Mouse (Mus musculus): Measurements from ENCODE around the gene Alkbh6. TPM values are rescaled to one million over a fixed set of nuclear protein-coding genes. Genes with fewer than 3 reads are reported as not detected.

Alkbh6 gene
- 72.1 and 73.1 TPM in 2 replicates for polyA plus RNA-seq (2014; fragmentation: Nextera tagmentation; extraction: Ambion mirVana)

DNA sequence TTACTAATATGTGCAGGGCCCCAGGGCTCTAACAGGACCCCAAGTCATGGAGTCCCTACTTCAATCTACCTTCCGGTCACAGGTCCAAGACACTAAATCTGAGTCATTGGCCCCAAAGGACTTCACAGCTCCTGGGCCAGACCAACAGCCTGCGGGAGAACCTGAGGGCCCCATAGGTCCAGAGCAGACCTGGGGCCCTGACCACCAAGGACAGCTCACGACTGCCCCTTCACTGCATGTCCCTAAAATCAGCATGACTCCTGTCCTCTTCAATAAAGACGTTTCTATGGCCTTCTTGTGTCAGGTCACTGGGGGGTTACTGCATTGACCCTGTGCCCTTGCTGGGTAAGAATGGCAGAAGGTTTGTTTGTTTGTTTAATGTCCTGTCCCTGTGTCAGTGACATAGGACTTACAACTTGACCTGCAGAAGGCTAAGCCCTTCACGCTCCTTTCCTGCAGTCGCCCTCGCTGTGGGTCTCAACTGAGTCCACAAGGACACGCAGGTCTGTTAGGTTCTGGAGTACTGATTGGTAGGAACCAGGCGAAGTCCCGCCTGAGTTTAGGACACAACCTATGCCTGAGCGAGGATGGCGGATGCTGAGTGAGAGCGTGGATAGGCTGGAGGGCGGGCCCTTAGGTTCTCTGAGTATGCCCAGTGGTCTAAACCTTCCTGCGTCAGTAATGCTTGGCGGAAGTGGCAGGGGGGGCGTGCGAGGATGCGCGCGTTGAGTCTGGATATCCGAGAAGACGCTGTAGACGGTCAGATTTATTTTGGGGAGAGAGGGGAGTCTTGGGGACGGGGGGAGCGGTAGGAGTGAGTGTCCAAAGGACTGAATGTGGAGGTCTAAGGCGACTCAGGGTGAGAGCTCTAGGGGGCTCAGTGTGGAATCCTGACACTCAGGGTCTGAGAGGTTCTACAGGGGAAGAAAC lies at the start of gene Alkbh6:
Alkbh6 (plus strand) TSS at position 642 of the 930 bp plus-strand sequence.
- DNase-seq (peak; percentile 97), ATAC-seq (ENCODE audit: insufficient read depth) (peak; percentile 100)
- Histone ChIP-seq H3K27ac (ENCODE audit: low read depth) (peak within 1 kb of the TSS; percentile 3), H3K4me1 (ENCODE audit: insufficient read depth) (peaks cover 5% of the 10 kb centered on the region; the same call in 1 of the 2 replicates), H3K4me3 (ENCODE audit: low read depth, low read length) (peak within 1 kb of the TSS; percentile 61), H3K9ac (peak within 1 kb of the TSS; percentile 62), H3K27me3 (ENCODE audit: insufficient read depth, low read length) (no peaks in the 10 kb centered on the region), H3K36me3 (ENCODE audit: insufficient read depth) (peaks cover 35% of the 10 kb centered on the region; the same call in 1 of the 2 replicates), H3K4me2 (peak within 1 kb of the TSS; percentile 71), H3K9me3 (ENCODE audit: low read depth, low read length) (no peaks in the 10 kb centered on the region)
- 4% methylated on average over 27 of the region's 27 CpGs for WGBS
- TF ChIP-seq CTCF (IDR thresholded peaks at IDR 0.05; ENCODE audit: low read depth) = no peak

DNA sequence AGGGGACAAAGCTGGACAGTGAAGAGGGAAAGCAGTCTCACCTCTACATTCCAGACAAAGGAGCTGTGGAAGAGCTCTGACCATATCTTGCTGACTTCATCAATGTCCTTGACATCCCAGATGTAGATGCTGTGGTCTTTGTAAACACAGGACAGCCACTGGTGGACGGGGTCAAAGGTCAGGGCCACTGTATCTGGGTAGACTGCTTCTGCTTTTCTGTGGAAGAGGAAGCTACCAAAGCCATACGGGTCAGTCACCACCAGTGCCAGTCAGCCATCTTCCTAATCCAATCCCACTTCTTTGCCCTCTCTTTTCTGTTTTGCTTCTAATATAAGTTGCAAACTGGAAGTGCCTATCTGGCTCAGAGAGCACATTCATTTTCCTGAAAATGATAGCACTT lies 43.5 kb upstream of the Alkbh6 start:
- Histone ChIP-seq H3K4me1 (ENCODE audit: insufficient read depth) (no peaks in the 10 kb centered on the region), H3K4me2 (no peak overlapping the region), H3K36me3 (ENCODE audit: insufficient read depth) (peaks cover 63% of the 10 kb centered on the region), H3K27me3 (ENCODE audit: insufficient read depth, low read length) (no peaks in the 10 kb centered on the region), H3K4me3 (ENCODE audit: low read depth, low read length) (no peak overlapping the region), H3K9ac (no peak overlapping the region), H3K9me3 (ENCODE audit: low read depth, low read length) (no peaks in the 10 kb centered on the region), H3K27ac (ENCODE audit: low read depth) (no peak overlapping the region)
- no peak for DNase-seq
- ATAC-seq (ENCODE audit: insufficient read depth) = no peak
- TF ChIP-seq CTCF (IDR thresholded peaks at IDR 0.05; ENCODE audit: low read depth) = no peak
- WGBS = 65% methylated on average over 2 of the region's 2 CpGs

- H3K9ac ChIP-seq = no peak overlapping the region
- H3K36me3 ChIP-seq (ENCODE audit: insufficient read depth) = peaks cover 62% of the 10 kb centered on the region
- no peak for TF ChIP-seq CTCF (IDR thresholded peaks at IDR 0.05; ENCODE audit: low read depth)
- H3K4me2 ChIP-seq = no peak overlapping the region
- H3K9me3 ChIP-seq (ENCODE audit: low read depth, low read length) = no peaks in the 10 kb centered on the region
- no peaks in the 10 kb centered on the region for H3K27me3 ChIP-seq (ENCODE audit: insufficient read depth, low read length)
- H3K27ac ChIP-seq (ENCODE audit: low read depth) = no peak overlapping the region
- no peaks in the 10 kb centered on the region for H3K4me1 ChIP-seq (ENCODE audit: insufficient read depth)
- no peak overlapping the region for H3K4me3 ChIP-seq (ENCODE audit: low read depth, low read length)
- no peak for DNase-seq
- WGBS = 95% methylated on average over 5 of the region's 5 CpGs
- no peak for ATAC-seq (ENCODE audit: insufficient read depth)
These were observed 43.0 kb upstream of the Alkbh6 start for GRCm38 (mm10) chr7:30265531-30265930.

- Histone ChIP-seq H3K4me3 (ENCODE audit: low read depth, low read length) (no peak overlapping the region), H3K27me3 (ENCODE audit: insufficient read depth, low read length) (no peaks in the 10 kb centered on the region), H3K4me1 (ENCODE audit: insufficient read depth) (no peaks in the 10 kb centered on the region), H3K4me2 (no peak overlapping the region), H3K36me3 (ENCODE audit: insufficient read depth) (peaks cover 60% of the 10 kb centered on the region), H3K9me3 (ENCODE audit: low read depth, low read length) (no peaks in the 10 kb centered on the region), H3K9ac (no peak overlapping the region), H3K27ac (ENCODE audit: low read depth) (no peak overlapping the region)
- DNase-seq (no peak), ATAC-seq (ENCODE audit: insufficient read depth) (no peak)
- 88% methylated on average over 7 of the region's 7 CpGs for WGBS
- no peak for TF ChIP-seq CTCF (IDR thresholded peaks at IDR 0.05; ENCODE audit: low read depth)
These were observed 42.6 kb upstream of the Alkbh6 start for GRCm38 (mm10) chr7:30265935-30266334.

DNA sequence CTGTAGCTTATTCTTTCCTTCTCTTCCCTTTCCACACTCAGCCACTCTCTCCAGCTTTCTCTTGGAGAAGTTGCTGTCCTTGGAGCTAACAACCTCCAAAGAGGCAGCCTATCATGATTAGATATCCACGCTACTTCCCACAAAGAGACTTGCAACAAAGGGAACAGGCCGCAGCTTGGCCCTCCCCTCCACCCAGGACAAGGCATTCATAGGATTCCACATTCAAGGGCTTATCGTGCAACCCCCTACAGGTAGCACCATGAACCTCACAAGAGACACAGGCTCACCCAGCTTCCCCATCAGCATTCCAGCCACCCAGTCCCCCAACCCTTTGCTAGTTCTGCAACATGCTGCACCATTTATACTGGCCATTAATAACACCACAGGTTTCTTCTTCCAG lies 41.7 kb upstream of the Alkbh6 start:
- Histone ChIP-seq H3K9ac (no peak overlapping the region), H3K4me3 (ENCODE audit: low read depth, low read length) (no peak overlapping the region), H3K27me3 (ENCODE audit: insufficient read depth, low read length) (no peaks in the 10 kb centered on the region), H3K4me2 (no peak overlapping the region), H3K27ac (ENCODE audit: low read depth) (no peak overlapping the region), H3K4me1 (ENCODE audit: insufficient read depth) (no peaks in the 10 kb centered on the region), H3K9me3 (ENCODE audit: low read depth, low read length) (no peaks in the 10 kb centered on the region), H3K36me3 (ENCODE audit: insufficient read depth) (peaks cover 58% of the 10 kb centered on the region)
- DNase-seq (no peak), ATAC-seq (ENCODE audit: insufficient read depth) (no peak)
- no peak for TF ChIP-seq CTCF (IDR thresholded peaks at IDR 0.05; ENCODE audit: low read depth)
- 72% methylated on average over 3 of the region's 3 CpGs for WGBS

DNA sequence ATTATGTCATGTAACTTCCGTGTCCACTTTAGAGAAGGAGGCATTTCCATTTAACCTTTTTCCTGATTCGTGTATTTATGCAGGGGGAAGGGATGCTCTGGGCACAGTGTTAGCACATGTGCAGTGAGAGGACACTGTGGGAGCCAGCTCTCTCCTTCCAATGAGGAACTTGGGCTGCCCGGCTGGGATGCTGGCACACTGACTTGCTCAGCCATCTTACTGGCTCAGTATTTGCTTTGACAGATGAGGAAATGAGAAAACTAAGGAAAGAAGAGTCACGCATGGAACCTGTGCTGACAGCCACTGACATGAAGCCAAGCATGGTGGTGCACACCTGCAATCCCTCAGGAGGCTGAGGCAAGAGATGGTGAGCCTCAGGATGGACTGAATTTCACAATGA lies 38.9 kb upstream of the Alkbh6 start:
- Histone ChIP-seq H3K27me3 (ENCODE audit: insufficient read depth, low read length) (no peaks in the 10 kb centered on the region), H3K27ac (ENCODE audit: low read depth) (no peak overlapping the region), H3K4me3 (ENCODE audit: low read depth, low read length) (no peak overlapping the region), H3K4me2 (no peak overlapping the region), H3K9ac (no peak overlapping the region), H3K9me3 (ENCODE audit: low read depth, low read length) (no peaks in the 10 kb centered on the region), H3K4me1 (ENCODE audit: insufficient read depth) (no peaks in the 10 kb centered on the region), H3K36me3 (ENCODE audit: insufficient read depth) (peaks cover 51% of the 10 kb centered on the region)
- ATAC-seq (ENCODE audit: insufficient read depth) (no peak), DNase-seq (no peak)
- no peak for TF ChIP-seq CTCF (IDR thresholded peaks at IDR 0.05; ENCODE audit: low read depth)
- 78% methylated on average over 4 of the region's 4 CpGs for WGBS

GRCm38 (mm10) chr7:30274383-30274782 lies 34.1 kb upstream of the Alkbh6 start:
- no peaks in the 10 kb centered on the region for H3K27me3 ChIP-seq (ENCODE audit: insufficient read depth, low read length)
- DNase-seq = peak; percentile 23
- H3K4me3 ChIP-seq (ENCODE audit: low read depth, low read length) = no peak overlapping the region
- H3K9me3 ChIP-seq (ENCODE audit: low read depth, low read length) = no peaks in the 10 kb centered on the region
- H3K4me1 ChIP-seq (ENCODE audit: insufficient read depth) = no peaks in the 10 kb centered on the region; the same call in 1 of the 2 replicates
- H3K9ac ChIP-seq = no peak overlapping the region
- no peak for ATAC-seq (ENCODE audit: insufficient read depth)
- H3K27ac ChIP-seq (ENCODE audit: low read depth) = no peak overlapping the region
- no peak for TF ChIP-seq CTCF (IDR thresholded peaks at IDR 0.05; ENCODE audit: low read depth)
- H3K36me3 ChIP-seq (ENCODE audit: insufficient read depth) = peaks cover 17% of the 10 kb centered on the region; the same call in 1 of the 2 replicates
- H3K4me2 ChIP-seq = no peak overlapping the region
- WGBS = 45% methylated on average over 6 of the region's 6 CpGs

Data from lung, embryonic 14.5 days (tissue).